Mouse (Mus musculus) forebrain, embryonic 11.5 days (tissue): ENCODE results near the gene Orm2. TPM values are rescaled to one million over a fixed set of nuclear protein-coding genes. Genes with fewer than 3 reads are reported as not detected.
A peak's percentile ranks its signal among the peaks of the same experiment; 100 is the strongest.

Source experiments
- ATAC-seq: fragments of 200-750 bp; cut with Nextera tagmentation; replicated peaks from 2 replicates; pipeline ENCODE4 v1.8.0; 2017; ENCODE audit warnings: moderate TSS enrichment; ENCODE audit not compliant: low FRiP score
- DNase-seq: peaks from one replicate; pipeline ENCODE4 v3.0.0-alpha.2; 2017; ENCODE audit warnings: low spot score
- H3K27ac ChIP-seq: fragments of 300-500 bp; sonication (generic); 2 replicates; pipeline ENCODE4 v1.5.1; 2014; ENCODE audit warnings: low read depth, low read length
- H3K27me3 ChIP-seq: fragments of 300-500 bp; sonication (generic); 2 replicates; pipeline ENCODE4 v1.6.1; 2014; ENCODE audit warnings: mild to moderate bottlenecking, low read length, mixed read lengths; ENCODE audit not compliant: control insufficient read depth, insufficient read depth
- H3K36me3 ChIP-seq: fragments of 300-500 bp; sonication (generic); 2 replicates; pipeline ENCODE4 v1.6.1; 2014; ENCODE audit warnings: mild to moderate bottlenecking, low read length, moderate library complexity, mixed read lengths; ENCODE audit not compliant: control insufficient read depth, insufficient read depth
- H3K4me1 ChIP-seq: fragments of 300-500 bp; sonication (generic); replicated peaks from 2 replicates; pipeline ENCODE4 v1.6.1; 2014; ENCODE audit warnings: low read length, mixed read lengths; ENCODE audit not compliant: control insufficient read depth, insufficient read depth
- H3K4me2 ChIP-seq: fragments of 300-500 bp; sonication (generic); 2 replicates; pipeline ENCODE4 v1.6.1; 2014; ENCODE audit warnings: low read depth, mild to moderate bottlenecking, low read length, moderate library complexity, mixed read lengths; ENCODE audit not compliant: severe bottlenecking
- H3K4me3 ChIP-seq: fragments of 300-500 bp; sonication (generic); 2 replicates; pipeline ENCODE4 v1.5.1; 2014; ENCODE audit warnings: low read depth, low read length
- H3K9ac ChIP-seq: fragments of 300-500 bp; sonication (generic); 2 replicates; pipeline ENCODE4 v1.6.1; 2014; ENCODE audit warnings: low read length
- H3K9me3 ChIP-seq: fragments of 300-500 bp; sonication (generic); 2 replicates; pipeline ENCODE4 v1.6.1; 2016; ENCODE audit warnings: low read length, mixed read lengths; ENCODE audit not compliant: control insufficient read depth
- WGBS: fragments of 180-500 bp; shearing (Covaris S2); extraction: QIAGEN DNeasy Blood & Tissue Kit; methylation state at CpG from one replicate; pipeline ENCODE4 v1.1.7; 2014; 5-methylcytosine and 5-hydroxymethylcytosine counted together
- polyA plus RNA-seq: library from polyadenylated mRNA; unstranded; fragments of >200 nt; fragmentation: Nextera tagmentation; extraction: Ambion mirVana; gene quantifications from 2 replicates; pipeline ENCODE4 v1.2.1, GENCODE M21; 2014

Gene Orm2
- polyA plus RNA-seq, 1 experiment from 2014 or later: not detected

DNA sequence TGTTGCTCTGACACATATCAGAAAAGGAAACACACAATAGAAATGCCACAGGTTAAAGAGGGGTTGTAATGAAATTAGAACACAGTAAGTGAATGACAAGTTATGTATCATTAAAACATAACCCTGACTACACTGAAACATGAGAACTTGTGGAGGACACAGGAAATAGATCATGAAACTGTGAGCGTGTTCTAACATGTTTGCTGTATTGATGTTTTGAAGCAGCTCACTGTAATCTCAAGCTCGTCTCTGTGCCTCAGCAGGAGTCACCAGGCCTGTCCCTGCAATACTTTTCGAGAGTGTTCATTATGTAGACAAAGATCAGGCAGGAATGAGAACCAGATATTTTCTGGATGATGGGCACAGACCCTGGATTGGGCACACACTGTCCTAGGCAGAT, 18.6 kb upstream of the Orm2 start:
- DNase-seq: no peak
- H3K36me3 ChIP-seq: no peaks in the 10 kb centered on the region

DNA sequence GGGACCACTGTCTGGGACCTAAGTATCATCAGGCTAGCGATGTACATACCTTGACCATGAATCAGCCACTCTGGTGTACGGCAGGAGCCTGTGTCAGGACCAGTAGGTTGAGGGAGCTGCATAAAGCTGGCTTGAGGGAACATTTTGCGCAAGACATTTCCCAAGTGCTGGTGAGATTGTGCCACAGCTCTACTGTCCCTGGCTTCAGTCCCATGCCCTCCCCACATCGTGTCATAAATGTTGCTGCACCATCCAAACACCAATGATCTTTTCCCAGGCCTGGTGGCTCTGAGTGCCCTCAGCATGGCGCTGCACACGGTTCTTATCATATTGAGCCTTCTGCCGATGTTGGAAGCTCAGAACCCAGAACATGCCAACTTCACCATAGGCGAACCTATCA, 18.0 kb upstream of the Orm2 start, which contains the start of gene Orm1:
Orm1 (plus strand) TSS at position 266 of the 400 bp plus-strand sequence.
- Histone ChIP-seq H3K4me2 (no peak within 1 kb of the TSS), H3K27me3 (no peaks in the 10 kb centered on the region), H3K4me3 (no peak within 1 kb of the TSS), H3K36me3 (no peaks in the 10 kb centered on the region), H3K9me3 (no peaks in the 10 kb centered on the region), H3K9ac (no peak within 1 kb of the TSS), H3K4me1 (no peaks in the 10 kb centered on the region), H3K27ac (no peak within 1 kb of the TSS)
- DNase-seq (peak; percentile 22), ATAC-seq (no peak)
- WGBS: 87% methylated on average over 8 of the region's 8 CpGs

More for the DNA sequence above, 18.6 kb upstream of the Orm2 start:
- H3K4me2 ChIP-seq: no peak overlapping the region
- H3K9ac ChIP-seq: no peak overlapping the region
- no peak overlapping the region for H3K27ac ChIP-seq
- H3K9me3 ChIP-seq: no peaks in the 10 kb centered on the region
- ATAC-seq: no peak
- no peaks in the 10 kb centered on the region for H3K27me3 ChIP-seq
- 70% methylated on average over 3 of the region's 3 CpGs for WGBS
- no peaks in the 10 kb centered on the region for H3K4me1 ChIP-seq
- no peak overlapping the region for H3K4me3 ChIP-seq

DNA sequence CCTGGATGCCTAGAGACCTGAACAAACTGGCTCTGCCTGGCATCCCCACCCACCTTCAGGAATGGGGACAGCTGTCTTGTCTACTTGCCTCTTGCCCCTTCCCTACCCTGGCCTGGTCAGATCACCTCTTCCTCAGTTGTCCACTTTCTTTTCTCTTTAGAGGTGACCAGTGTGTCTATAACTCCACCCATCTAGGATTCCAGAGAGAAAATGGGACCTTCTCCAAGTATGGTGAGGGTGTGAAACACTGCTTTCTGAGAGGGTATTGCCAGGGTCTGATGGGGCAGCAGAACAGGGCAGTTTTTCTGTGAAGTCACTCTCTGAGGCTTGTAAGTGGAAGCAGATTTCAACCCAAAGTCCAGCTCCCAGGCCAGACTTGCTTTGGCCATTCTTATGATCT, 17.0 kb upstream of the Orm2 start:
- Histone ChIP-seq H3K9ac (no peak overlapping the region), H3K27ac (no peak overlapping the region), H3K4me3 (no peak overlapping the region), H3K9me3 (no peaks in the 10 kb centered on the region), H3K36me3 (no peaks in the 10 kb centered on the region), H3K4me2 (no peak overlapping the region), H3K4me1 (no peaks in the 10 kb centered on the region), H3K27me3 (no peaks in the 10 kb centered on the region)
- DNase-seq (peak; percentile 15), ATAC-seq (no peak)

DNA sequence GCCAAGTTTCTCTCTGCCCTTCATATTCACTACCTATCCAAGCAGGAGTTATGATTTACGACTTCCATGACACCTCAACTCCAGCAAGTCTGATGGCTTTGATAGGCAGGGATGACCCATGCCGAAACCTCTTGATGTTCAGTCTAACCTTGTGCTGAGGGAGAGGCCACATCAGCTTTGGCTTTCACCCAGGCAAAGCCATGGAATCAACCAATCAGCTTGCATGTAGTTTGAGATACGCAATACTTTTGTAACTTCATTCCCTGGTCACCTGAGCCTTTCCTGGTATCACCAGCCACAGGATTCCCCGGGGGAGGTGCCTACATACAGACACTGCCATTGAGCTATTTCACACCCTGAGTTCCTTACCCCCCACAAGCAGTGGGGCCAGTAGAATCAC, 15.6 kb upstream of the Orm2 start:
- H3K4me2 ChIP-seq: no peak overlapping the region
- no peak overlapping the region for H3K4me3 ChIP-seq
- no peaks in the 10 kb centered on the region for H3K36me3 ChIP-seq
- 94% methylated on average over 4 of the region's 4 CpGs for WGBS
- no peaks in the 10 kb centered on the region for H3K4me1 ChIP-seq
- ATAC-seq: no peak
- no peaks in the 10 kb centered on the region for H3K9me3 ChIP-seq
- H3K27me3 ChIP-seq: no peaks in the 10 kb centered on the region
- H3K9ac ChIP-seq: no peak overlapping the region
- DNase-seq: no peak
- no peak overlapping the region for H3K27ac ChIP-seq

DNA sequence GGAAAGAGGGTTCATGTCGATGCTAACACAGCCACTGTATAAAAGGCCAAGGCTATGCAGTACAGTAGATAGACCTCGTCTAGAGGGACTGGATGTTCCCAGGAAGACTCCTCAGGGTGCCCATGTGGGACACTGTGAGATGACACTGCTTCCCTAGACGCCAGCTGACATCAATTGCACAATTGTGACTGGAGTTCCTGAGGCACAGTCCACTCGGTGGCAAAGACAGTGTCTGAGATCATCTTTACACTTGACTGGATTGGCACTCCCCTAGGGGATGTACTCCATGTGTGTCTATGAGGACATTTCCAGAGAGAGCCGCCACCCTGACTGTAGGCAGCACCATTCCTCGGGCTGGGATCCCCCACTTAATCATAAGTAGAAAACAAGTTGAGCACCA, 13.7 kb upstream of the Orm2 start:
- Histone ChIP-seq H3K27me3 (no peaks in the 10 kb centered on the region), H3K9ac (no peak overlapping the region), H3K27ac (no peak overlapping the region), H3K4me1 (no peaks in the 10 kb centered on the region), H3K4me2 (no peak overlapping the region), H3K9me3 (no peaks in the 10 kb centered on the region), H3K36me3 (no peaks in the 10 kb centered on the region), H3K4me3 (no peak overlapping the region)
- WGBS: 84% methylated on average over 6 of the region's 6 CpGs
- DNase-seq: no peak
- no peak for ATAC-seq

DNA sequence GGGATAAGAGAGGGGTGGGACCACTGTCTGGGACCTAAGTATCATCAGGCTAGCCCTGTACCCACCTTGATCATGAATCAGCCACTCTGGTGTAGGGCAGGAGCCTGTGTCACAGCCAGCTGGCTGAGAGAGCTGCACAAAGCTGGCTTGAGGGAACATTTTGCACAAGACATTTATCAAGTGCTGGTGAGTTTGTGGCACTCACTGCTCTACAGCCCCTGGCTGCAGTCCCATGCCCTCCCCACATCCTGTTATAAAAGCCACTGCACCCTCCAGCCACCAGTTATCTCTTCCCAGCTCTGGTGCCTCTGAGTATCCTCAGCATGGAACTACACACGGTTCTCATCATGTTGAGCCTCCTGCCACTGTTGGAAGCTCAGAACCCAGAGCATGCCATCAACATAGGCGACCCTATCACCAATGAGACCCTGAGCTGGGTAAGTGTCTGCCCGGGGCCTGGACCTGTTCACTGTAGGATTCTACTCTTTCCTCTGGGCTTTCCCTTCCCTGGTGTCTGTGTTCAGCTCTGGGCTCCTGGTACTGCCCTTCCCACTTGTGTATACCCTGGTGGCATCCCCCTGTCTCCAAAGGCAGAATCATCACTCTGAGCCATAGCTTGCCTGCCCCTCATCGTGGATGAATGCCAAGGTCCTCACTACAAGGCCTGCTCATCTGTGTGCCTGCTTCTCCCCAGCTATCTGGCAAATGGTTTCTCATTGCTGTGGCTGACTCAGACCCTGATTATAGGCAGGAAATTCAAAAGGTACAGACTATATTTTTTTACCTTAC, 6.2 kb upstream of the Orm2 start, which contains the start of gene Orm3:
Orm3 (plus strand) TSS at position 286 of the 789 bp plus-strand sequence.
- Histone ChIP-seq H3K9me3 (no peaks in the 10 kb centered on the region), H3K4me1 (no peaks in the 10 kb centered on the region), H3K27ac (no peak within 1 kb of the TSS), H3K36me3 (no peaks in the 10 kb centered on the region), H3K9ac (no peak within 1 kb of the TSS), H3K27me3 (no peaks in the 10 kb centered on the region), H3K4me3 (no peak within 1 kb of the TSS), H3K4me2 (no peak within 1 kb of the TSS)
- ATAC-seq (no peak), DNase-seq (no peak)
- 87% methylated on average over 4 of the region's 4 CpGs for WGBS

DNA sequence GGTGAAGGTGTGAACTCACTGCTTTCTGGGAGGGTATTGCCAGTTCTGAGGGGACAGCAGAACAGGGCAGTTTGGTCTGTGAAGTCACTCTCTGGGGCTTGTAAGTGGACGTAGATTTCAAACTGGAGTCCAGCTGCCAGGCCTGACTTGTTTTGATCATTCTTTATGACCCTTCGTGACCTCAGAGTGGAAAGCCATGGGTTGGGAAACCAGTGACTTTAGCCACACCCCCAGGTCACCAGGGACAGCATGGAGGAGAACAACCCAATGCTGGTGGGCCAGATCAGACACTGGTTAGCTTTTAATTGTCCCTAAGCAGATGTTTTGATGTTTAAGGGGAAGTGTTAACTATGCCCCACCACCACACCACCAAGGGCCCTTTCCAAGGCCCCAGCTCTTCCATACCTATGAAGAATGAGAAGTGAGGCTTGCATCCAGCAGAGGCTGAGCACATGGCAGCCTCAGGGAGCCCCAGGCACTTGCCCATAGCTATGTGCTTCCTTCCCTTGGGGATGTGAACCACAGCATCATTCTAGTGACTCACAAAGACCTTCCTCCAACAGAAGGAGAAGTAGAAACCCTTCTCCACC, 5.2 kb upstream of the Orm2 start:
- no peaks in the 10 kb centered on the region for H3K4me1 ChIP-seq
- WGBS: 61% methylated on average over 2 of the region's 2 CpGs
- no peak for ATAC-seq
- no peaks in the 10 kb centered on the region for H3K27me3 ChIP-seq
- DNase-seq: no peak
- H3K27ac ChIP-seq: no peak overlapping the region
- no peak overlapping the region for H3K9ac ChIP-seq
- H3K36me3 ChIP-seq: no peaks in the 10 kb centered on the region
- H3K4me2 ChIP-seq: no peak overlapping the region
- H3K9me3 ChIP-seq: no peaks in the 10 kb centered on the region
- no peak overlapping the region for H3K4me3 ChIP-seq

DNA sequence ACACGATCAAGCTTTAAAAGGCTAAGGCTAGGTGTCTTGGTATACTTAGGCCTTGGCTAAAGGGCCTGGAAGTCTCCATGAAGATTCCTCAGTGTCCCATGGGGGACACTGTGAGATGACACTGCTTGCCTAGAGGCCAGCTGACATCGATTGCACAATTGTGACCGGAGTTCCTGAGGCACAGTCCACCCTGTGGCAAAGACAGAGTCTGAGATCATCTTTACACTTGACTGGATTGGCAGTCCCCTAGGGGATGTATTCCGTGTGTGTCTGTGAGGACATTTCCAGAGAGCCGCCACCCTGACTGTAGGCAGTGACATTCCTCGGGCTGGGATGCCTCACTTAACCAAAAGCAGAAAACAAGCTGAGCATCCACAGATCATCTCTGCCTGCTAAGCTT, 2.4 kb upstream of the Orm2 start:
- Histone ChIP-seq H3K9ac (no peak overlapping the region), H3K36me3 (no peaks in the 10 kb centered on the region), H3K4me3 (no peak overlapping the region), H3K27me3 (no peaks in the 10 kb centered on the region), H3K9me3 (no peaks in the 10 kb centered on the region), H3K27ac (no peak overlapping the region), H3K4me2 (no peak overlapping the region), H3K4me1 (no peaks in the 10 kb centered on the region)
- ATAC-seq: no peak
- WGBS: 84% methylated on average over 6 of the region's 6 CpGs
- no peak for DNase-seq

DNA sequence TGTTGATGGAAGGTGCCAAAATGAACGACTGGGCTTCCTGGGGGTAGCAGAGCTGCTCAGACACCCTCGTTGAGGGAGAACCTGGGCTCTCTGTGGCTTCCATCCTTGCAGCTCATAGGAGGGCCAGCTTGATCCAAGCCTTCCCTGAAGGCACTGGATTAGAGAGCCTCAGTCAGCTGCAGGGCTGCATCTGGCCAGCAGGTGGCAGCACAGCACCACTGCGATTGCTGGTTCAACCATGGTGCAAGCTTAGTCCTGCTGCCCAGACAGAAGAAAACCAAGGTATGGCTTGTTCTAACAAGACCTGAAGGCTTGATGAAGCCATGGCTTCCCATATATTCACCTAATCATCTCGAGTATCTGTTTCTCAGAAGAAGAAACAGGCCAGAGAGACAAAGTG, 6.3 kb downstream of the Orm2 start:
- Histone ChIP-seq H3K4me3 (no peak overlapping the region), H3K4me1 (no peaks in the 10 kb centered on the region), H3K36me3 (no peaks in the 10 kb centered on the region; the same call in 1 of the 2 replicates), H3K9ac (no peak overlapping the region), H3K4me2 (no peak overlapping the region), H3K27ac (no peak overlapping the region), H3K9me3 (no peaks in the 10 kb centered on the region), H3K27me3 (no peaks in the 10 kb centered on the region)
- DNase-seq: peak; percentile 90
- peak; percentile 80 for ATAC-seq
- WGBS: 18% methylated on average over 4 of the region's 4 CpGs
